Mouse (Mus musculus): ENCODE measurements at regions not wholly inside any gene's neighbourhood (a gene's known extent, or its start where the extent isn't known, plus 50 kb on each side); places are given as distances from the start of the nearest gene placed in this dataset.
"Not testable (repeated sequence)": the region's sequence is repeated elsewhere in the genome, so short reads cannot be mapped to it uniquely, and the experiment has no call there.

GRCm38 (mm10) chr4:67378632-67379031 lies 551.2 kb downstream of the Tlr4 start:
- no peaks in the 10 kb centered on the region for H3K36me3 ChIP-seq (ENCODE audit: insufficient read depth, low read length)
- no peak for TF ChIP-seq CTCF (IDR thresholded peaks at IDR 0.05; ENCODE audit: low read depth)
- no peaks in the 10 kb centered on the region for H3K9me3 ChIP-seq (ENCODE audit: low read length)
- H3K4me1 ChIP-seq (ENCODE audit: insufficient read depth, low read length) = no peaks in the 10 kb centered on the region
- no peak for ATAC-seq
- WGBS = 95% methylated on average over 4 of the region's 4 CpGs
- no peak overlapping the region for H3K4me3 ChIP-seq (ENCODE audit: low read length)
- DNase-seq (ENCODE audit: low spot score) = no peak
- no peaks in the 10 kb centered on the region for H3K27me3 ChIP-seq (ENCODE audit: insufficient read depth, low read length)
- H3K9ac ChIP-seq (replicated peaks; ENCODE audit: low read length) = no peak overlapping the region
- no peak overlapping the region for H3K4me2 ChIP-seq (ENCODE audit: low read depth, low read length)
- no peak overlapping the region for H3K27ac ChIP-seq

GRCm38 (mm10) chr4:67387834-67388233 lies 560.5 kb downstream of the Tlr4 start:
- no peak for ATAC-seq
- no peak for TF ChIP-seq CTCF (IDR thresholded peaks at IDR 0.05; ENCODE audit: low read depth)
- 85% methylated on average over 2 of the region's 2 CpGs for WGBS

GRCm38 (mm10) chr4:67402977-67403376 lies 575.6 kb downstream of the Tlr4 start:
- WGBS = 76% methylated on average over 4 of the region's 4 CpGs
- DNase-seq (ENCODE audit: low spot score) (no peak), ATAC-seq (no peak)
- no peaks in the 10 kb centered on the region for H3K36me3 ChIP-seq (ENCODE audit: insufficient read depth, low read length)
- no peak overlapping the region for H3K27ac ChIP-seq
- no peaks in the 10 kb centered on the region for H3K9me3 ChIP-seq (ENCODE audit: low read length)
- TF ChIP-seq CTCF (IDR thresholded peaks at IDR 0.05; ENCODE audit: low read depth) = no peak
- H3K27me3 ChIP-seq (ENCODE audit: insufficient read depth, low read length) = no peaks in the 10 kb centered on the region
- no peak overlapping the region for H3K4me3 ChIP-seq (ENCODE audit: low read length)
- H3K4me2 ChIP-seq (ENCODE audit: low read depth, low read length) = no peak overlapping the region
- no peak overlapping the region for H3K9ac ChIP-seq (replicated peaks; ENCODE audit: low read length)
- no peaks in the 10 kb centered on the region for H3K4me1 ChIP-seq (ENCODE audit: insufficient read depth, low read length)

More at GRCm38 (mm10) chr4:67387834-67388233, 560.5 kb downstream of the Tlr4 start:
- H3K4me2 ChIP-seq (ENCODE audit: low read depth, low read length) = no peak overlapping the region
- no peak overlapping the region for H3K4me3 ChIP-seq (ENCODE audit: low read length)
- no peaks in the 10 kb centered on the region for H3K27me3 ChIP-seq (ENCODE audit: insufficient read depth, low read length)
- no peaks in the 10 kb centered on the region for H3K9me3 ChIP-seq (ENCODE audit: low read length)
- H3K4me1 ChIP-seq (ENCODE audit: insufficient read depth, low read length) = no peaks in the 10 kb centered on the region
- DNase-seq (ENCODE audit: low spot score) = no peak
- no peaks in the 10 kb centered on the region for H3K36me3 ChIP-seq (ENCODE audit: insufficient read depth, low read length)
- no peak overlapping the region for H3K9ac ChIP-seq (replicated peaks; ENCODE audit: low read length)
- no peak overlapping the region for H3K27ac ChIP-seq

GRCm38 (mm10) chr4:67424064-67424463 lies 596.7 kb downstream of the Tlr4 start:
- no peaks in the 10 kb centered on the region for H3K9me3 ChIP-seq (ENCODE audit: low read length)
- ATAC-seq (no peak), DNase-seq (ENCODE audit: low spot score) (no peak)
- no peaks in the 10 kb centered on the region for H3K36me3 ChIP-seq (ENCODE audit: insufficient read depth, low read length)
- H3K27me3 ChIP-seq (ENCODE audit: insufficient read depth, low read length) = no peaks in the 10 kb centered on the region
- no peak overlapping the region for H3K4me3 ChIP-seq (ENCODE audit: low read length)
- H3K4me1 ChIP-seq (ENCODE audit: insufficient read depth, low read length) = no peaks in the 10 kb centered on the region
- H3K9ac ChIP-seq (replicated peaks; ENCODE audit: low read length) = no peak overlapping the region
- TF ChIP-seq CTCF (IDR thresholded peaks at IDR 0.05; ENCODE audit: low read depth) = no peak
- no peak overlapping the region for H3K4me2 ChIP-seq (ENCODE audit: low read depth, low read length)
- no peak overlapping the region for H3K27ac ChIP-seq
- WGBS = 87% methylated on average over 1 of the region's 1 CpGs

- H3K4me1 ChIP-seq (ENCODE audit: insufficient read depth, low read length) = no peaks in the 10 kb centered on the region
- no peaks in the 10 kb centered on the region for H3K27me3 ChIP-seq (ENCODE audit: insufficient read depth, low read length)
- H3K36me3 ChIP-seq (ENCODE audit: insufficient read depth, low read length) = no peaks in the 10 kb centered on the region
- no peak for DNase-seq (ENCODE audit: low spot score)
- TF ChIP-seq CTCF (IDR thresholded peaks at IDR 0.05; ENCODE audit: low read depth) = no peak
- no peak overlapping the region for H3K4me2 ChIP-seq (ENCODE audit: low read depth, low read length)
- no peaks in the 10 kb centered on the region for H3K9me3 ChIP-seq (ENCODE audit: low read length)
- H3K9ac ChIP-seq (replicated peaks; ENCODE audit: low read length) = no peak overlapping the region
- no peak for ATAC-seq
- no peak overlapping the region for H3K27ac ChIP-seq
- H3K4me3 ChIP-seq (ENCODE audit: low read length) = no peak overlapping the region
- 66% methylated on average over 6 of the region's 6 CpGs for WGBS
These were observed 598.3 kb downstream of the Tlr4 start for GRCm38 (mm10) chr4:67425712-67426111.

- H3K36me3 ChIP-seq (ENCODE audit: insufficient read depth, low read length) = no peaks in the 10 kb centered on the region
- TF ChIP-seq CTCF (IDR thresholded peaks at IDR 0.05; ENCODE audit: low read depth) = no peak
- H3K4me1 ChIP-seq (ENCODE audit: insufficient read depth, low read length) = no peaks in the 10 kb centered on the region
- WGBS = 87% methylated on average over 3 of the region's 3 CpGs
- no peak overlapping the region for H3K9ac ChIP-seq (replicated peaks; ENCODE audit: low read length)
- no peak overlapping the region for H3K4me2 ChIP-seq (ENCODE audit: low read depth, low read length)
- no peaks in the 10 kb centered on the region for H3K9me3 ChIP-seq (ENCODE audit: low read length)
- no peaks in the 10 kb centered on the region for H3K27me3 ChIP-seq (ENCODE audit: insufficient read depth, low read length)
- H3K4me3 ChIP-seq (ENCODE audit: low read length) = no peak overlapping the region
- DNase-seq (ENCODE audit: low spot score) (no peak), ATAC-seq (no peak)
- no peak overlapping the region for H3K27ac ChIP-seq
These were observed 620.5 kb downstream of the Tlr4 start for GRCm38 (mm10) chr4:67447835-67448234.

- H3K4me2 ChIP-seq (ENCODE audit: low read depth, low read length); H3K9ac ChIP-seq (replicated peaks; ENCODE audit: low read length); DNase-seq (ENCODE audit: low spot score); H3K9me3 ChIP-seq (ENCODE audit: low read length); ATAC-seq; H3K4me3 ChIP-seq (ENCODE audit: low read length); H3K27me3 ChIP-seq (ENCODE audit: insufficient read depth, low read length); H3K4me1 ChIP-seq (ENCODE audit: insufficient read depth, low read length); H3K27ac ChIP-seq; H3K36me3 ChIP-seq (ENCODE audit: insufficient read depth, low read length): not testable (repeated sequence)
- 100% methylated on average over 2 of the region's 2 CpGs for WGBS
These were observed 632.5 kb downstream of the Tlr4 start for GRCm38 (mm10) chr4:67459871-67460270.
